Mouse (Mus musculus) small intestine, adult 2 months (tissue): ENCODE data around the gene Fyn. TPM values are rescaled to one million over a fixed set of nuclear protein-coding genes. Genes with fewer than 3 reads are reported as not detected.

Experiments
- H3K27ac ChIP-seq: fragments of 200-500 bp; 2 replicates; pipeline ENCODE4 v1.5.1; 2012; ENCODE audit warnings: low read depth, low read length, control low read depth, inconsistent platforms; ENCODE audit not compliant: insufficient read depth
- H3K27me3 ChIP-seq: fragments of 200-500 bp; 2 replicates; pipeline ENCODE4 v1.6.1; 2012; ENCODE audit warnings: mild to moderate bottlenecking, moderate library complexity, low read length, inconsistent platforms; ENCODE audit not compliant: control insufficient read depth, insufficient read depth
- H3K36me3 ChIP-seq: fragments of 200-500 bp; 2 replicates; pipeline ENCODE4 v1.6.1; 2012; ENCODE audit warnings: mild to moderate bottlenecking, low read length, control low read depth, inconsistent platforms; ENCODE audit not compliant: control insufficient read depth, insufficient read depth
- H3K4me1 ChIP-seq: fragments of 200-500 bp; 2 replicates; pipeline ENCODE4 v1.6.1; 2012; ENCODE audit warnings: low read length, inconsistent platforms, mixed read lengths; ENCODE audit not compliant: control insufficient read depth, insufficient read depth, insufficient read length
- H3K4me3 ChIP-seq: fragments of 200-500 bp; 2 replicates; pipeline ENCODE4 v1.5.1; 2012; ENCODE audit warnings: low read depth, mild to moderate bottlenecking, control low read depth, inconsistent platforms, low read length, moderate library complexity
- CTCF ChIP-seq: fragments of 200-500 bp; IDR thresholded peaks from 2 replicates; pipeline ENCODE4 v1.5.1; 2012; ENCODE audit warnings: low read depth, mild to moderate bottlenecking, control low read depth, inconsistent platforms, low read length, moderate library complexity, mixed read lengths; ENCODE audit not compliant: insufficient replicate concordance, insufficient read length; ENCODE audit errors: extremely low read depth
- POLR2A ChIP-seq: fragments of 200-500 bp; IDR thresholded peaks from 2 replicates; pipeline ENCODE4 v1.6.1; 2012; ENCODE audit warnings: low read depth, mild to moderate bottlenecking, control low read depth, inconsistent platforms, low read length, moderate library complexity
- WGBS: fragments of 180-500 bp; shearing (Covaris S2); methylation state at CpG from one replicate; pipeline ENCODE4 v1.1.7; 2018; 5-methylcytosine and 5-hydroxymethylcytosine counted together
- polyA plus RNA-seq: library from polyadenylated mRNA; depleted of rRNA; stranded (reverse); fragments of >200 nt; gene quantifications from 2 replicates; pipeline ENCODE4 v1.2.3, GENCODE M21; 2012; rRNA removed

Gene Fyn
- polyA plus RNA-seq, 1 experiment = 7.3 TPM

GRCm38 (mm10) chr10:39612989-39613831 lies 244.6 kb downstream of the Fyn start:
- 2% methylated on average over 26 of the region's 26 CpGs for WGBS

GRCm38 (mm10) chr10:39613973-39614372 lies 245.3 kb downstream of the Fyn start:
- Histone ChIP-seq H3K27me3 (no peaks in the 10 kb centered on the region), H3K4me3 (peak overlapping the region; percentile 69), H3K36me3 (peaks cover 7% of the 10 kb centered on the region), H3K4me1 (peaks cover 23% of the 10 kb centered on the region), H3K27ac (peak overlapping the region; percentile 77)
- no peak for TF ChIP-seq POLR2A
- no peak for TF ChIP-seq CTCF
- 1% methylated on average over 2 of the region's 2 CpGs for WGBS

More at GRCm38 (mm10) chr10:39612989-39613831, 244.6 kb downstream of the Fyn start:
- peaks cover 7% of the 10 kb centered on the region for H3K36me3 ChIP-seq
- H3K4me3 ChIP-seq = peak overlapping the region; percentile 69
- TF ChIP-seq POLR2A (peak; percentile 78), CTCF (no peak)
- peak overlapping the region; percentile 95 for H3K27ac ChIP-seq
- peaks cover 21% of the 10 kb centered on the region for H3K4me1 ChIP-seq
- no peaks in the 10 kb centered on the region for H3K27me3 ChIP-seq

GRCm38 (mm10) chr10:39614676-39615075 lies 246.0 kb downstream of the Fyn start:
- peaks cover 23% of the 10 kb centered on the region for H3K4me1 ChIP-seq
- H3K4me3 ChIP-seq = peak overlapping the region; percentile 52
- H3K27me3 ChIP-seq = no peaks in the 10 kb centered on the region
- peak overlapping the region; percentile 77 for H3K27ac ChIP-seq
- peaks cover 7% of the 10 kb centered on the region for H3K36me3 ChIP-seq
- WGBS = 10% methylated on average over 6 of the region's 6 CpGs
- TF ChIP-seq POLR2A (no peak), CTCF (no peak)

Other genes with a start within 250 kb of the Fyn start
- 0.46 TPM in 1 of 2 replicates, not detected in the other for gene Fam229b, start 234.9 kb upstream of the Fyn start, polyA plus RNA-seq
- gene Tube1, start 234.9 kb upstream of the Fyn start, polyA plus RNA-seq = 0.80 and 1.6 TPM in 2 replicates
- 0.08 TPM in 1 of 2 replicates, not detected in the other for gene Ccn6, start 205.1 kb upstream of the Fyn start, polyA plus RNA-seq
- gene Traf3ip2, start 244.1 kb downstream of the Fyn start, polyA plus RNA-seq = 16.0 and 26.9 TPM in 2 replicates